Mouse (Mus musculus) liver, postnatal 0 days (tissue): ENCODE measurements at regions not wholly inside any gene's neighbourhood (a gene's known extent, or its start where the extent isn't known, plus 50 kb on each side); places are given as distances from the start of the nearest gene placed in this dataset.

Experiments
- ATAC-seq: fragments of 200-750 bp; cut with Nextera tagmentation; 2 replicates; pipeline ENCODE4 v1.8.0; 2017; ENCODE audit warnings: mild to moderate bottlenecking, moderate library complexity
- DNase-seq: peaks from one replicate; pipeline ENCODE4 v3.0.0-alpha.2; 2016
- H3K27ac ChIP-seq: fragments of 300-500 bp; sonication (generic); 2 replicates; pipeline ENCODE4 v1.5.1; 2014; ENCODE audit warnings: antibody characterized with exemption, moderate library complexity, mild to moderate bottlenecking, low read depth
- H3K27me3 ChIP-seq: fragments of 300-500 bp; sonication (generic); 2 replicates; pipeline ENCODE4 v1.6.1; 2014; ENCODE audit warnings: low read length, control low read depth, mixed read lengths; ENCODE audit not compliant: insufficient read depth
- H3K36me3 ChIP-seq: fragments of 300-500 bp; sonication (generic); replicated peaks from 2 replicates; pipeline ENCODE4 v1.6.1; 2014; ENCODE audit warnings: mild to moderate bottlenecking, control low read depth, low read length, moderate library complexity, mixed read lengths; ENCODE audit not compliant: insufficient read depth
- H3K4me1 ChIP-seq: fragments of 300-500 bp; sonication (generic); 2 replicates; pipeline ENCODE4 v1.6.1; 2014; ENCODE audit warnings: antibody characterized with exemption, mild to moderate bottlenecking, control low read depth; ENCODE audit not compliant: insufficient read depth
- H3K4me2 ChIP-seq: fragments of 300-500 bp; sonication (generic); 2 replicates; pipeline ENCODE4 v1.6.1; 2014; ENCODE audit warnings: low read depth, mild to moderate bottlenecking, low read length, moderate library complexity, mixed read lengths
- H3K4me3 ChIP-seq: fragments of 300-500 bp; sonication (generic); 2 replicates; pipeline ENCODE4 v1.5.1; 2014; ENCODE audit warnings: low read depth, low read length
- H3K9ac ChIP-seq: fragments of 300-500 bp; sonication (generic); replicated peaks from 2 replicates; pipeline ENCODE4 v1.6.1; 2014; ENCODE audit warnings: mild to moderate bottlenecking, moderate library complexity
- H3K9me3 ChIP-seq: fragments of 300-500 bp; sonication (generic); 2 replicates; pipeline ENCODE4 v1.6.1; 2016; ENCODE audit warnings: mild to moderate bottlenecking, control low read depth, low read length, mixed read lengths
- CTCF ChIP-seq: sonication (generic); IDR thresholded peaks from 2 replicates; pipeline ENCODE4 v1.5.1; 2016; ENCODE audit warnings: antibody characterized with exemption, low read depth
- EP300 ChIP-seq: IDR thresholded peaks from 2 replicates; pipeline ENCODE4 v1.6.1; 2016; ENCODE audit warnings: antibody characterized with exemption, low read depth, mild to moderate bottlenecking
- WGBS: fragments of 180-500 bp; shearing (Covaris S2); extraction: QIAGEN DNeasy Blood & Tissue Kit; methylation state at CpG from one replicate; pipeline ENCODE4 v1.1.7; 2014; ENCODE audit not compliant: insufficient replicate concordance; 5-methylcytosine and 5-hydroxymethylcytosine counted together

- Histone ChIP-seq H3K4me3 (no peak overlapping the region), H3K27ac (no peak overlapping the region), H3K9ac (no peak overlapping the region), H3K27me3 (no peaks in the 10 kb centered on the region), H3K9me3 (no peaks in the 10 kb centered on the region), H3K4me1 (0 out of 2 replicates have a peak, but pooled peaks cover 3% of the 10 kb centered on the region), H3K4me2 (no peak overlapping the region), H3K36me3 (no peaks in the 10 kb centered on the region)
- ATAC-seq (no peak), DNase-seq (no peak)
- 56% methylated on average over 5 of the region's 5 CpGs for WGBS
- TF ChIP-seq EP300 (no peak), CTCF (no peak)
These were observed 133.7 kb downstream of the Drd1 start for GRCm38 (mm10) chr13:53921796-53922195.

GRCm38 (mm10) chr13:53919851-53920381 is 135.6 kb downstream of the Drd1 start:
- Histone ChIP-seq H3K4me2 (no peak overlapping the region), H3K4me3 (no peak overlapping the region), H3K27ac (no peak overlapping the region), H3K27me3 (no peaks in the 10 kb centered on the region), H3K9me3 (no peaks in the 10 kb centered on the region), H3K36me3 (no peaks in the 10 kb centered on the region), H3K4me1 (0 out of 2 replicates have a peak, but pooled peaks cover 3% of the 10 kb centered on the region), H3K9ac (no peak overlapping the region)
- ATAC-seq (peak; percentile 66), DNase-seq (no peak)
- WGBS, result 11% methylated on average over 5 of the region's 5 CpGs
- TF ChIP-seq EP300 (peak; percentile 9; the same call in 1 of the 2 replicates), CTCF (no peak)

GRCm38 (mm10) chr13:53915456-53915855 is 140.0 kb downstream of the Drd1 start:
- no peaks in the 10 kb centered on the region for H3K9me3 ChIP-seq
- no peaks in the 10 kb centered on the region for H3K27me3 ChIP-seq
- 0 out of 2 replicates have a peak, but pooled peaks cover 3% of the 10 kb centered on the region for H3K4me1 ChIP-seq
- TF ChIP-seq CTCF (no peak), EP300 (no peak)
- no peak overlapping the region for H3K4me3 ChIP-seq
- no peak overlapping the region for H3K4me2 ChIP-seq
- 75% methylated on average over 8 of the region's 8 CpGs for WGBS
- ATAC-seq, result no peak
- DNase-seq, result no peak
- no peaks in the 10 kb centered on the region for H3K36me3 ChIP-seq
- H3K27ac ChIP-seq, result no peak overlapping the region
- no peak overlapping the region for H3K9ac ChIP-seq

GRCm38 (mm10) chr13:53914434-53914833 is 141.1 kb downstream of the Drd1 start:
- Histone ChIP-seq H3K27ac (no peak overlapping the region), H3K4me3 (no peak overlapping the region), H3K27me3 (no peaks in the 10 kb centered on the region), H3K36me3 (no peaks in the 10 kb centered on the region), H3K4me2 (no peak overlapping the region), H3K9me3 (no peaks in the 10 kb centered on the region), H3K9ac (no peak overlapping the region), H3K4me1 (no peaks in the 10 kb centered on the region)
- DNase-seq (no peak), ATAC-seq (no peak)
- TF ChIP-seq CTCF (no peak), EP300 (no peak)
- WGBS, result 77% methylated on average over 11 of the region's 11 CpGs

GRCm38 (mm10) chr13:53913501-53913900 is 142.0 kb downstream of the Drd1 start:
- H3K4me2 ChIP-seq, result no peak overlapping the region
- H3K36me3 ChIP-seq, result no peaks in the 10 kb centered on the region
- H3K27ac ChIP-seq, result no peak overlapping the region
- H3K9me3 ChIP-seq, result no peaks in the 10 kb centered on the region
- H3K4me1 ChIP-seq, result no peaks in the 10 kb centered on the region
- ATAC-seq, result no peak
- H3K9ac ChIP-seq, result no peak overlapping the region
- H3K4me3 ChIP-seq, result no peak overlapping the region
- TF ChIP-seq CTCF (no peak), EP300 (no peak)
- WGBS, result 46% methylated on average over 10 of the region's 10 CpGs
- no peaks in the 10 kb centered on the region for H3K27me3 ChIP-seq
- no peak for DNase-seq

GRCm38 (mm10) chr13:53911846-53912245 is 143.7 kb downstream of the Drd1 start:
- ATAC-seq, result no peak

More at GRCm38 (mm10) chr13:53911846-53912245, 143.7 kb downstream of the Drd1 start:
- no peaks in the 10 kb centered on the region for H3K27me3 ChIP-seq
- no peaks in the 10 kb centered on the region for H3K9me3 ChIP-seq
- H3K27ac ChIP-seq, result no peak overlapping the region
- 40% methylated on average over 3 of the region's 3 CpGs for WGBS
- TF ChIP-seq EP300, result no peak
- no peak for TF ChIP-seq CTCF
- no peaks in the 10 kb centered on the region for H3K36me3 ChIP-seq
- no peaks in the 10 kb centered on the region for H3K4me1 ChIP-seq
- no peak overlapping the region for H3K9ac ChIP-seq
- no peak overlapping the region for H3K4me2 ChIP-seq
- no peak overlapping the region for H3K4me3 ChIP-seq
- DNase-seq, result no peak
